Mouse (Mus musculus) midbrain, embryonic 11.5 days (tissue): Measurements from ENCODE around the gene Cd300ld3. TPM values are rescaled to one million over a fixed set of nuclear protein-coding genes. Genes with fewer than 3 reads are reported as not detected.

Source experiments
- ATAC-seq: fragments of 200-750 bp; cut with Nextera tagmentation; 2 replicates; pipeline ENCODE4 v1.8.0; 2017; ENCODE audit warnings: moderate TSS enrichment, moderate library complexity; ENCODE audit not compliant: low FRiP score
- DNase-seq: peaks from one replicate; pipeline ENCODE4 v3.0.0; 2015; ENCODE audit warnings: low spot score; ENCODE audit errors: missing footprints
- H3K27ac ChIP-seq: fragments of 300-500 bp; sonication (generic); 2 replicates; pipeline ENCODE4 v1.5.1; 2014; ENCODE audit warnings: low read depth, low read length
- H3K27me3 ChIP-seq: fragments of 300-500 bp; sonication (generic); 2 replicates; pipeline ENCODE4 v1.6.1; 2014; ENCODE audit warnings: mild to moderate bottlenecking, low read length, moderate library complexity, mixed read lengths; ENCODE audit not compliant: control insufficient read depth, insufficient read depth
- H3K36me3 ChIP-seq: fragments of 300-500 bp; sonication (generic); 2 replicates; pipeline ENCODE4 v1.6.1; 2014; ENCODE audit warnings: mild to moderate bottlenecking, low read length, moderate library complexity, mixed read lengths; ENCODE audit not compliant: control insufficient read depth, insufficient read depth
- H3K4me1 ChIP-seq: fragments of 300-500 bp; sonication (generic); 2 replicates; pipeline ENCODE4 v1.6.1; 2014; ENCODE audit warnings: low read length; ENCODE audit not compliant: control insufficient read depth, insufficient read depth
- H3K4me2 ChIP-seq: fragments of 300-500 bp; sonication (generic); 2 replicates; pipeline ENCODE4 v1.6.1; 2014; ENCODE audit warnings: mild to moderate bottlenecking, moderate library complexity
- H3K4me3 ChIP-seq: fragments of 300-500 bp; sonication (generic); 2 replicates; pipeline ENCODE4 v1.5.1; 2014; ENCODE audit warnings: low read depth, low read length
- H3K9ac ChIP-seq: fragments of 300-500 bp; sonication (generic); 2 replicates; pipeline ENCODE4 v1.6.1; 2014; ENCODE audit warnings: low read length
- H3K9me3 ChIP-seq: fragments of 300-500 bp; sonication (generic); 2 replicates; pipeline ENCODE4 v1.6.1; 2016; ENCODE audit warnings: low read length; ENCODE audit not compliant: control insufficient read depth
- WGBS: fragments of 180-500 bp; shearing (Covaris S2); extraction: QIAGEN DNeasy Blood & Tissue Kit; methylation state at CpG from one replicate; pipeline ENCODE4 v1.1.7; 2014; 5-methylcytosine and 5-hydroxymethylcytosine counted together
- polyA plus RNA-seq: library from polyadenylated mRNA; unstranded; fragments of >200 nt; fragmentation: Nextera tagmentation; extraction: Ambion mirVana; gene quantifications from 2 replicates; pipeline ENCODE4 v1.2.1, GENCODE M21; 2014

Cd300ld3 gene
- polyA plus RNA-seq, 1 experiment from 2014 or later, result not detected

DNA sequence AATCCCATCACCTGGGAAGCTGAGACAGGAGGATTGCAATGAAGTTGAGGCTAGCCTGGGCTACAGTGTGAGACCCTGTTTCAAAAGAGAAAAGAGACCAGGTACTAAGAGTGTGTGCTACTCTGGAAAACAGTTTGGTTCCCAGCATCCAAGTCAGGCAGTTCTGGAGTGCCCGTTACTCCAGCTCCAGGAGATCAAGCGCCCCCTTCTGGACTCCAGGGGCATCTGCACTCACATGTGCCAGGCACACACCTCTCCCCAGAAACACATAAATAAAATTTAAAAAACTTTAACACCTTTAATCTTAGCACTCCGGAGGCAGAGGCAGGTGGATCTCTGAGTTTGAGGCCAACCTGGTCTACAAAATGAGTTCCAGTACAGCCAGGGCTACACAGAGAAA, 33.2 kb upstream of the Cd300ld3 start:
- H3K9me3 ChIP-seq, result no peaks in the 10 kb centered on the region
- no peaks in the 10 kb centered on the region for H3K27me3 ChIP-seq
- H3K4me2 ChIP-seq, result no peak overlapping the region
- no peak overlapping the region for H3K4me3 ChIP-seq
- H3K27ac ChIP-seq, result no peak overlapping the region
- no peaks in the 10 kb centered on the region for H3K36me3 ChIP-seq
- no peak for DNase-seq
- no peak overlapping the region for H3K9ac ChIP-seq
- no peak for ATAC-seq
- peaks cover 5% of the 10 kb centered on the region; the same call in 1 of the 2 replicates for H3K4me1 ChIP-seq
- 68% methylated on average over 3 of the region's 3 CpGs for WGBS

DNA sequence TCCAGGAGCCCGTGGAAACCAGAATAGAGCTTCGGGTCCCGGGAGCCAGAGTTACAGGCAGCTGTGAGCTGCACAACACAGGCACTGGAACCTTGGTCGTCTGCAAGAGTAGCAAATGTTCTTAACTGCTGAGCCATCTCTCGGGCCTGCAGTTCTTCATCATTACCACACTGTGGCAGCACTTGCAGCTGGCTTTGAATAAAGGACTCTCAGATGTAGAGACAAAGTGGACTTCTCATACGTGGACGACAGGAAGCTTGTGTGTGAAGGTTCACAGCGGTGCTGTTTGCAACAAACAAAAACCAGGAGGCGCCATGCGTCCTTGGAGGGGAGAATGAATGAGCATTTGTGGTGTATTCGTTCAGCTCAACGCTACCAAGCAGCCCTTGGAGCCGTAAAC, 32.7 kb upstream of the Cd300ld3 start:
- Histone ChIP-seq H3K27me3 (no peaks in the 10 kb centered on the region), H3K36me3 (no peaks in the 10 kb centered on the region), H3K4me3 (no peak overlapping the region), H3K4me1 (peaks cover 5% of the 10 kb centered on the region; the same call in 1 of the 2 replicates), H3K27ac (no peak overlapping the region), H3K9ac (no peak overlapping the region), H3K9me3 (no peaks in the 10 kb centered on the region), H3K4me2 (no peak overlapping the region)
- 42% methylated on average over 13 of the region's 13 CpGs for WGBS
- no peak for ATAC-seq
- peak; percentile 92 for DNase-seq

DNA sequence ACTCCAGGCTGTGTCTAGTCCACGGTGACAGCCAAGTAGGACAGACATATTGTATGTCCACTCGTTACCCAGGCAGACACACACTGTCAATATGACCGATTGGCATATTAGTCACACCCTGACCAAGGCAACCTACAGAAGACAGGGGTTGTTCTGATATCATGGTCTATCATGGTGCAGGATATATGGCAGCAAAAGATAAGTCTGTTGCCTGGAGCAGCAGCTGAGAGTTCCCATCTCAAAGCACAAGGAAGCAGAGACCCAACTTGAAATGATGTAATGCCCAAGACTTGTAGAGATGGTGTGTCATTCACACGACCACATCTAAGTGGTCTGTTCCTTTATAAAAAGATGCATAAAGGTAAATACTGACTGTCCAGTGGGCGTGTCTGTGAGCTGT, 30.5 kb upstream of the Cd300ld3 start:
- ATAC-seq (no peak), DNase-seq (no peak)
- H3K36me3 ChIP-seq, result no peaks in the 10 kb centered on the region
- no peaks in the 10 kb centered on the region for H3K9me3 ChIP-seq
- H3K4me3 ChIP-seq, result no peak overlapping the region
- H3K4me1 ChIP-seq, result no peaks in the 10 kb centered on the region
- H3K27me3 ChIP-seq, result no peaks in the 10 kb centered on the region; the same call in 1 of the 2 replicates
- H3K9ac ChIP-seq, result no peak overlapping the region
- H3K4me2 ChIP-seq, result no peak overlapping the region
- H3K27ac ChIP-seq, result no peak overlapping the region
- 82% methylated on average over 5 of the region's 5 CpGs for WGBS

DNA sequence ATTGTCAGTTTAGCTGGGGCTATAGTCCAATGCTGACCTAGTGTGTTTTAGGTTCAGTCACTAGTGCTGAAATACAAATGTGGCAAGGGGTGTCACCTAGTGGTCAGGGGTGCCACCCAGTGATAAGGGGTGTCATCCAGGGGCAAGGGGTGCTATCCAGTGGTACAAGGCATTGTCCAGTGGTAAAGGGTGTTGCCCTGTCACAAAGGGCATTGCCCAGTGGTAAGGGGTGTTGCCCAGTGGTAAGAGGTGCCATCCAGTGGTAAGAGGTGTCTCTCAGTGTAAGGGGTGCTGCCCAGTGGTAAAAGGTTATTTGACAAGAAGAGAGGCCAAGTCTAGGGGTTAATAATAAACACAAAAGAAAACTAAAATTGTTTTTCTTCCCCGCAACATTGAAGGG, 29.2 kb upstream of the Cd300ld3 start:
- Histone ChIP-seq H3K9ac (no peak overlapping the region), H3K4me3 (no peak overlapping the region), H3K27ac (no peak overlapping the region), H3K4me1 (no peaks in the 10 kb centered on the region), H3K36me3 (no peaks in the 10 kb centered on the region), H3K9me3 (no peaks in the 10 kb centered on the region), H3K4me2 (no peak overlapping the region), H3K27me3 (peaks cover 3% of the 10 kb centered on the region)
- ATAC-seq (no peak), DNase-seq (no peak)
- WGBS, result 85% methylated on average over 1 of the region's 1 CpGs

DNA sequence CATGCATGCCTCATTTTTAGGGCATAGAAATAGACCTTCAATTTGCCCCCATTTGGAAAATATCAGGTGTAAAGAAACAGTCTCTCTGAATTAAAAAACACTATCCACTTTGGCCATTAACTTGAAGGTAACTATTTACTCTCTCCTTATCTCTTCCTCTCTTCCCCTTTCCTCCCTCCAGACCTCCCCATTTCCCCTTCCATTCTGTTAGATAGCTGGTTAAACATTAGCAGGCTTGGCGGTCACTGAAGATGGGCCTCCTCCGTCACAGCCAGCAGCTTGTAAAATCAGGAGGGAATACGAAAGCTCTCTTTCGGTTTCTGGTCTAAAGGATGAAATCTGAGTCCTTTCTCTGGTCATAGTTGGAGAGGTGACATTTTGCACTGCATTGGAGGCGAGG, 27.6 kb upstream of the Cd300ld3 start:
- H3K9ac ChIP-seq, result no peak overlapping the region
- no peak overlapping the region for H3K27ac ChIP-seq
- ATAC-seq (no peak), DNase-seq (no peak)
- WGBS, result 79% methylated on average over 5 of the region's 5 CpGs
- no peaks in the 10 kb centered on the region for H3K9me3 ChIP-seq
- H3K27me3 ChIP-seq, result peaks cover 3% of the 10 kb centered on the region
- H3K4me1 ChIP-seq, result peaks cover 11% of the 10 kb centered on the region
- no peaks in the 10 kb centered on the region for H3K36me3 ChIP-seq
- no peak overlapping the region for H3K4me3 ChIP-seq
- no peak overlapping the region for H3K4me2 ChIP-seq

DNA sequence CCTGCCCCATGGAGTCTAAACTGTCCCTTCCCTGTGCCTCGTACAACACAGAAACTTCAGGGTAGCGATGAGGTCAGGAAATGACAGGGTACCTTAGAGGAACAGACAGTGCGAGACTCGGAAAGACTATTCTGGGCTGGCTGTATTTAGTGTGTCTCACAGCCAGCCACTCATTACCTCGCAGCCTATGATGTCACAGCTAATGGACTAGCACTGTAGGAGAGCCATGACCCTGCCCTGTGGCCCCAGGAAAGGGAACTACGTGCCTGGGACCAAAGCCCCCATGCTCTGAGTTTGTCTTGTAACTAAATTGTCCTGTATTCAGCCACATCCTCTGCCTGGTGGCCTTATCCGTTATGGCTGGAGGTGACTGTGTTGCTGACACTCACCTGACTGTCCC, 27.2 kb upstream of the Cd300ld3 start:
- H3K4me1 ChIP-seq, result peaks cover 14% of the 10 kb centered on the region
- WGBS, result 84% methylated on average over 7 of the region's 7 CpGs
- H3K27me3 ChIP-seq, result peaks cover 3% of the 10 kb centered on the region
- ATAC-seq (no peak), DNase-seq (no peak)
- no peak overlapping the region for H3K4me2 ChIP-seq
- no peaks in the 10 kb centered on the region for H3K36me3 ChIP-seq
- no peak overlapping the region for H3K4me3 ChIP-seq
- H3K9ac ChIP-seq, result no peak overlapping the region
- no peaks in the 10 kb centered on the region for H3K9me3 ChIP-seq
- H3K27ac ChIP-seq, result no peak overlapping the region

DNA sequence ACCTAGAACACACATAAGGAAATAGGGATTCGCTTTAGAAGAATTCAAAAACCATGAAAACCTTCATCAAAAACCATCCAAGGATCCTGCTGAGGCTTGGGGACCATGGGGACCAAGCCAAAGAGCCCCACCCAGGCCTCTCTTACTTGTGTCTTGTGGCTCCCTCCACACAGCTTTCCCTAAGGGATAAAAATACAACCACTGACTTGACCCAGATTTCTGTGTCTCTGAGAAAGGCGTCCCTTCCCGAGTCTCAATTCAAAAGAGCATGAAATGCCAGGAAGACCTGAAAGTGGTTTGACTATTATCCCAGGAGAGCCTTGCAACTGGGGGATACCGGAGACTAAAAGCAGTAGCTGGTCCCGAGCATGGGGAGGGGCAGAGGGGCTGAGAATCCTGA, 24.8 kb upstream of the Cd300ld3 start:
- Histone ChIP-seq H3K27ac (no peak overlapping the region), H3K4me2 (no peak overlapping the region), H3K27me3 (peaks cover 12% of the 10 kb centered on the region), H3K4me3 (no peak overlapping the region), H3K36me3 (no peaks in the 10 kb centered on the region), H3K9ac (no peak overlapping the region), H3K4me1 (peaks cover 14% of the 10 kb centered on the region), H3K9me3 (no peaks in the 10 kb centered on the region)
- no peak for ATAC-seq
- no peak for DNase-seq
- WGBS, result 69% methylated on average over 5 of the region's 5 CpGs

DNA sequence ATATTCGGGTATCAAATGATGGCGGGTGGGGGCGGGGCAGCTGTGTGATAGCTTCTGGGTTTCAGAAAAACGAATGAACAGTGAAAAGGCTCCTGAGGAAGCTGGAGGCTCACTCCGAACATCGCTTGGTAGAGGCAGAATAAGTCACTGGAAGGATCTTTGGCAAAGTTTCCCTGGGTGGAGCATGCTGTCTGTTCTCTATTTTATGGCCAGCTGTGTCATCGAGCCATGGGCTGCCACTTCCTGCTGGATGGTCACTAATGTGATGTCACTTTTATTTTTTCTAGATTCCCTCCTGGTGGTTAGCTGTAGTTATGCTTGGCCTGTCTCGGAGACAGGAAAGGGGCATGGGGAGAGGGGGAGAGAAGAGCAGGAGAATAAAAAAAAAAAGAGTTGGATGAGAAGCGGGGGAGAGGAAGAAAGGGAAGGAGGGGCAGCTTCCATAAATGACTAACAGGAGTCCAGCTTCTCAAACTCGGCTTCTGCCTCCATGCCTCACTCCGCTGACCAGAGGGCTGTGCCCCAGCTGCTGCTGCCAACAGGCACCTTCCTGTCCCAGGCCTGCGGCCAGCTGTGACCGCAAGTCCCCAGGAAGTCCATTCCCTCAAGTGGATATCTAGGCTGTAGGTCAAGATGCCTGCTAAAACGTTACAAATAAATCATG, 23.6 kb upstream of the Cd300ld3 start:
- Histone ChIP-seq H3K4me1 (peaks cover 14% of the 10 kb centered on the region), H3K9ac (no peak overlapping the region), H3K4me2 (peak overlapping the region; percentile 24; the same call in 1 of the 2 replicates), H3K9me3 (no peaks in the 10 kb centered on the region), H3K27ac (no peak overlapping the region), H3K27me3 (peaks cover 15% of the 10 kb centered on the region), H3K36me3 (no peaks in the 10 kb centered on the region), H3K4me3 (no peak overlapping the region)
- WGBS, result 19% methylated on average over 14 of the region's 14 CpGs
- ATAC-seq (no peak), DNase-seq (peak; percentile 90)

DNA sequence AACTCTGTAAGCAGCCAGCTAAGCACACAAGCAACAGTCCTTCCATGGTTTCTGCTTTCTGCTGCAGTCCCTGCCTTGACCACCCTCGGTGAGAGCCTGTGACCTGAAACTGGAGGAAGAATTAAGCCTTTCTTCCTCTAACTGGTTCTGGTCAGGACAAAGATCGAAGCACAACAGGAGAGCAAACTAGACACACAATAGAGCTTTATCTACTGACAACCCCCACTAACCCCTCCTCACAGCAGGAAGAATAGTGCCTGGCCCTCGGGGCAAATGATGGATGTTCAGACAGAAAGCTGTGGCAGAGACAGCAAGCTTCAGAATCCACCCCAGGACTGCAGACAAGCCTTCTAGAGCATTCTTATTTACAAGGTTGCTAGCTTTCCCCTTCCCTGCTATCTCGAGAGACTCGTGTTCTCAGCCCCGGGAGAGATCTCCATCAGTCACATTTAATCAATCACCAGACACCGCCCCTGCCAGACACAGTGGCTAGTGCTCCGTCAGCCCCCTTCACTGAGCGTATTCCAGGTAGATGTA, 22.9 kb upstream of the Cd300ld3 start:
- Histone ChIP-seq H3K9me3 (no peaks in the 10 kb centered on the region), H3K4me3 (no peak overlapping the region), H3K9ac (no peak overlapping the region), H3K4me2 (peak overlapping the region; percentile 24; the same call in 1 of the 2 replicates), H3K27me3 (peaks cover 15% of the 10 kb centered on the region), H3K27ac (no peak overlapping the region), H3K4me1 (peaks cover 14% of the 10 kb centered on the region), H3K36me3 (no peaks in the 10 kb centered on the region)
- 11% methylated on average over 9 of the region's 9 CpGs for whole genome bisulfite sequencing
- ATAC-seq, result peak; percentile 52; the same call in 1 of the 2 replicates
- DNase-seq, result peak; percentile 91
